Mouse (Mus musculus): ENCODE measurements around the gene Cog5. TPM values are rescaled to one million over a fixed set of nuclear protein-coding genes. Genes with fewer than 3 reads are reported as not detected.

Gene Cog5
- total RNA-seq, 2 experiments from 2014 or later, result 42.1 to 47.9 TPM

- peak; percentile 87 to 97 for DNase-seq (ENCODE audit: extremely low spot score in 1 of 2, low spot score in 2 of 2)
- intact Hi-C loops (cut with DNase I), result no loop called here
Observed at GRCm38 (mm10) chr12:31949193-31949741, 294.6 kb downstream of the Cog5 start.

GRCm38 (mm10) chr12:31949759-31950658 is 295.3 kb downstream of the Cog5 start, which contains the start of gene Hbp1:
Gene Hbp1 (minus strand): TSS chr12:31950535.
- intact Hi-C loops (cut with DNase I), result no loop called here
- DNase-seq (ENCODE audit: extremely low spot score in 1 of 2, low spot score in 2 of 2), result peak; percentile 99 to 100

GRCm38 (mm10) chr12:31950659-31951031 is 296.0 kb downstream of the Cog5 start:
- no peak for DNase-seq (ENCODE audit: extremely low spot score in 1 of 2, low spot score in 2 of 2)
- intact Hi-C loops (cut with DNase I), result no loop called here

- no peak for DNase-seq (ENCODE audit: extremely low spot score in 1 of 2, low spot score in 2 of 2)
- intact Hi-C loops (cut with DNase I), result no loop called here
Observed at GRCm38 (mm10) chr12:31955843-31956242, 301.2 kb downstream of the Cog5 start.

- no peak for DNase-seq (ENCODE audit: extremely low spot score in 1 of 2, low spot score in 2 of 2)
Observed at GRCm38 (mm10) chr12:31964074-31964473, 309.4 kb downstream of the Cog5 start.

GRCm38 (mm10) chr12:31965517-31966212 is 311.0 kb downstream of the Cog5 start:
- peak in 1 of 2 experiments; percentile 36 for DNase-seq (ENCODE audit: extremely low spot score in 1 of 2, low spot score in 2 of 2)
- intact Hi-C loops (cut with DNase I), result loop anchor here (2.0 to 5.0 kb wide), 2 partner anchors 179 to 932 kb away; no protein-coding TSS in a partner anchor

More at GRCm38 (mm10) chr12:31964074-31964473, 309.4 kb downstream of the Cog5 start:
- intact Hi-C loops (cut with DNase I), result no loop called here

- intact Hi-C loops (cut with DNase I), result loop anchor here (2.0 to 5.0 kb wide), 2 partner anchors 178 to 931 kb away; no protein-coding TSS in a partner anchor
Observed at GRCm38 (mm10) chr12:31966405-31966804, 311.7 kb downstream of the Cog5 start.

GRCm38 (mm10) chr12:31967536-31967935 is 312.9 kb downstream of the Cog5 start:
- intact Hi-C loops (cut with DNase I), result loop anchor here (2.0 to 5.0 kb wide), 2 partner anchors 177 to 930 kb away; no protein-coding TSS in a partner anchor
- DNase-seq (ENCODE audit: extremely low spot score in 1 of 2, low spot score in 2 of 2), result peak in 1 of 2 experiments; percentile 62

More at GRCm38 (mm10) chr12:31966405-31966804, 311.7 kb downstream of the Cog5 start:
- no peak for DNase-seq (ENCODE audit: extremely low spot score in 1 of 2, low spot score in 2 of 2)

- intact Hi-C loops (cut with DNase I), result loop anchor here (2.0 to 5.0 kb wide), 2 partner anchors 278 to 928 kb away; no protein-coding TSS in a partner anchor
- no peak for DNase-seq (ENCODE audit: extremely low spot score in 1 of 2, low spot score in 2 of 2)
Observed at GRCm38 (mm10) chr12:31969111-31969510, 314.4 kb downstream of the Cog5 start.

GRCm38 (mm10) chr12:31971547-31971946 is 316.9 kb downstream of the Cog5 start:
- intact Hi-C loops (cut with DNase I), result loop anchor here (10.0 kb wide), 1 partner anchor 413 kb away; no protein-coding TSS in a partner anchor
- no peak for DNase-seq (ENCODE audit: extremely low spot score in 1 of 2, low spot score in 2 of 2)

GRCm38 (mm10) chr12:31973473-31974172 is 319.0 kb downstream of the Cog5 start:
- DNase-seq (ENCODE audit: extremely low spot score in 1 of 2, low spot score in 2 of 2), result peak in 1 of 2 experiments; percentile 62
- intact Hi-C loops (cut with DNase I), result loop anchor here (10.0 kb wide), 1 partner anchor 411 kb away; no protein-coding TSS in a partner anchor

- intact Hi-C loops (cut with DNase I), result loop anchor here (5.0 to 10.0 kb wide), 2 partner anchors 81 to 408 kb away; no protein-coding TSS in a partner anchor
- DNase-seq (ENCODE audit: extremely low spot score in 1 of 2, low spot score in 2 of 2), result no peak
Observed at GRCm38 (mm10) chr12:31976544-31976943, 321.9 kb downstream of the Cog5 start.

- no peak for DNase-seq (ENCODE audit: extremely low spot score in 1 of 2, low spot score in 2 of 2)
- intact Hi-C loops (cut with DNase I), result loop anchor here (5.0 to 10.0 kb wide), 2 partner anchors 80 to 407 kb away; no protein-coding TSS in a partner anchor
Observed at GRCm38 (mm10) chr12:31977613-31978195, 323.0 kb downstream of the Cog5 start.

- DNase-seq (ENCODE audit: extremely low spot score in 1 of 2, low spot score in 2 of 2), result no peak
- intact Hi-C loops (cut with DNase I), result no loop called here
Observed at GRCm38 (mm10) chr12:31983238-31983637, 328.6 kb downstream of the Cog5 start.

GRCm38 (mm10) chr12:31983769-31984168 is 329.1 kb downstream of the Cog5 start:
- intact Hi-C loops (cut with DNase I), result no loop called here
- DNase-seq (ENCODE audit: extremely low spot score in 1 of 2, low spot score in 2 of 2), result no peak

- DNase-seq (ENCODE audit: extremely low spot score in 1 of 2, low spot score in 2 of 2), result no peak
- intact Hi-C loops (cut with DNase I), result no loop called here
Observed at GRCm38 (mm10) chr12:31984206-31984605, 329.5 kb downstream of the Cog5 start.

- intact Hi-C loops (cut with DNase I), result no loop called here
- DNase-seq (ENCODE audit: extremely low spot score in 1 of 2, low spot score in 2 of 2), result peak in 1 of 2 experiments; percentile 52
Observed at GRCm38 (mm10) chr12:31984664-31985063, 330.0 kb downstream of the Cog5 start.

GRCm38 (mm10) chr12:31985738-31986137 is 331.1 kb downstream of the Cog5 start:
- intact Hi-C loops (cut with DNase I), result no loop called here

More at GRCm38 (mm10) chr12:31985738-31986137, 331.1 kb downstream of the Cog5 start:
- DNase-seq (ENCODE audit: extremely low spot score in 1 of 2, low spot score in 2 of 2), result no peak
